Comparison of ENCODE assay signal across 1 mouse cellular context in genomic region chr6:89658342-89658741, GRCm38 (mm10).
TF ChIP-seq lines count a peak whose summit lies in the region.

No protein-coding gene starts in this region.

TF ChIP-seq in CH12.LX, 34 proteins besides CTCF, POLR2A, EP300 and RAD21:
- no peak for TF ChIP-seq NRF1 (IDR thresholded peaks at IDR 0.05; ENCODE audit: low read depth, low read length)
